9 mouse cellular contexts compared by ENCODE assay signal in genomic region chr5:148325317-148325885, GRCm38 (mm10).
DNase-seq lines count a peak whose midpoint lies in the region; ATAC-seq and TF ChIP-seq lines count a peak whose summit lies in the region.
"Had no signal": no experiment of that assay in that cellular context is flagged by ENCODE, and none has a peak within 500 bp of the region (broad histone marks: within the 10 kb centered on the region; RNA-seq: fewer than 3 reads in every experiment).

No protein-coding gene starts in this region.

- no peaks in the 10 kb centered on the region; the same call in 1 of the 2 replicates for H3K36me3 ChIP-seq in ES-E14 (ENCODE audit: control insufficient read depth, insufficient read depth, low read length, poor library complexity, severe bottlenecking)
- H3K36me3 ChIP-seq in forebrain, embryonic 14.5 days (ENCODE audit: control insufficient read depth, insufficient read depth, low read length) = no peaks in the 10 kb centered on the region
- peaks cover 10% of the 10 kb centered on the region for H3K36me3 ChIP-seq in myocyte (ENCODE audit: control insufficient read depth, insufficient read depth)
- H3K36me3 ChIP-seq: neural tube, embryonic 13.5 days had no signal

- DNase-seq in layer of hippocampus, adult 2 months (ENCODE audit: low spot score in 2 of 2) = peak; percentile 13 to 60
- DNase-seq in layer of hippocampus, adult 11-12 months (ENCODE audit: low spot score) = no peak
- peak; percentile 59 for DNase-seq in ES-E14 (ENCODE audit: low read depth, low spot score)
- peak; percentile 72 for DNase-seq in forebrain, embryonic 14.5 days (ENCODE audit: low spot score)
- peak; percentile 39 to 66 for DNase-seq in left cerebral cortex, postnatal 25 days (ENCODE audit: low spot score in 2 of 2)
- DNase-seq in yolk sac, embryonic 10.5 days (ENCODE audit: low spot score) = no peak

- H3K27me3 ChIP-seq in forebrain, embryonic 14.5 days (replicated peaks; ENCODE audit: control insufficient read depth, insufficient read depth, low read length) = no peaks in the 10 kb centered on the region
- H3K27me3 ChIP-seq in myocyte (ENCODE audit: control insufficient read depth, insufficient read depth, insufficient read length) = no peaks in the 10 kb centered on the region
- H3K27me3 ChIP-seq: neural tube, embryonic 13.5 days had no signal

- H3ac ChIP-seq in myocyte (ENCODE audit: control insufficient read depth, insufficient read length) = no peak overlapping the region

- no peaks in the 10 kb centered on the region for H3K79me2 ChIP-seq in myocyte (ENCODE audit: control insufficient read depth, insufficient read depth)

- peak; percentile 95 for TF ChIP-seq CTCF in layer of hippocampus, adult 2 months (conservative IDR thresholded peaks at IDR 0.05)

- intact Hi-C loops in left cerebral cortex, postnatal 25 days (cut with DNase I) = loop anchor here (2.0 kb wide), 1 partner anchor 467 kb away; no protein-coding TSS in a partner anchor

- no peak overlapping the region for H3K27ac ChIP-seq in layer of hippocampus, adult 2 months
- no peak overlapping the region for H3K27ac ChIP-seq in ES-E14 (ENCODE audit: insufficient read depth, low read depth, low read length, poor library complexity, severe bottlenecking)
- no peak overlapping the region for H3K27ac ChIP-seq in forebrain, embryonic 14.5 days (ENCODE audit: low read depth, low read length)
- H3K27ac ChIP-seq: neural tube, embryonic 13.5 days had no signal

- TF ChIP-seq POLR2A in myocyte (IDR thresholded peaks at IDR 0.05; ENCODE audit: insufficient read length, low read depth) = no peak

- WGBS in forebrain, embryonic 14.5 days = 41% methylated on average over 4 of the region's 4 CpGs

- peaks cover 0 to 3% of the 10 kb centered on the region in 2 experiments; a peak in 1 of 4 replicates for H3K4me1 ChIP-seq in ES-E14 (ENCODE audit: control insufficient read depth in 2 of 2, insufficient read depth in 2 of 2, low read length in 2 of 2, poor library complexity in 1 of 2)
- H3K4me1 ChIP-seq in forebrain, embryonic 14.5 days (ENCODE audit: control insufficient read depth, insufficient read depth, low read length) = no peaks in the 10 kb centered on the region
- H3K4me1 ChIP-seq: neural tube, embryonic 13.5 days had no signal

- no peak overlapping the region for H3K9ac ChIP-seq in ES-E14 (ENCODE audit: insufficient read depth, low read depth, low read length, poor library complexity, severe bottlenecking)
- H3K9ac ChIP-seq in forebrain, embryonic 14.5 days (ENCODE audit: low read length) = no peak overlapping the region
- H3K9ac ChIP-seq: neural tube, embryonic 13.5 days had no signal

- peak; percentile 31; the same call in 1 of the 2 replicates for ATAC-seq in cerebellum, adult (ENCODE audit: insufficient number of reproducible peaks, low FRiP score, low TSS enrichment)
- 0 out of 2 replicates have a peak, but pooled peaks have one; percentile 29 for ATAC-seq in forebrain, embryonic 14.5 days

- no peaks in the 10 kb centered on the region for H3K9me3 ChIP-seq in ES-E14 (ENCODE audit: control insufficient read depth, insufficient read depth, low read depth, low read length)
- no peaks in the 10 kb centered on the region for H3K9me3 ChIP-seq in forebrain, embryonic 14.5 days (replicated peaks; ENCODE audit: control insufficient read depth, low read length)
- H3K9me3 ChIP-seq: neural tube, embryonic 13.5 days had no signal

- H3K4me3 ChIP-seq in layer of hippocampus, adult 2 months = no peak overlapping the region
- no peak overlapping the region for H3K4me3 ChIP-seq in ES-E14 (ENCODE audit: insufficient read depth in 1 of 2, low read depth in 1 of 2, low read length in 2 of 2, poor library complexity in 1 of 2, severe bottlenecking in 1 of 2)
- H3K4me3 ChIP-seq in forebrain, embryonic 14.5 days (ENCODE audit: low read depth, low read length) = no peak overlapping the region
- no peak overlapping the region for H3K4me3 ChIP-seq in myocyte
- H3K4me3 ChIP-seq: neural tube, embryonic 13.5 days had no signal

- in situ Hi-C loops in ES-E14 (cut with MboI; ENCODE audit: low sequenced_read_pairs in 2 of 2, unreplicated experiment in 2 of 2) = loop anchor here in 1 of 2 experiments (5.0 kb wide), 1 partner anchor 127 kb away; no protein-coding TSS in a partner anchor

- no peak overlapping the region for H3K4me2 ChIP-seq in forebrain, embryonic 14.5 days (ENCODE audit: low read length)
- H3K4me2 ChIP-seq in myocyte (ENCODE audit: low read depth) = no peak overlapping the region
- H3K4me2 ChIP-seq: neural tube, embryonic 13.5 days had no signal

TF ChIP-seq in ES-E14, 5 proteins besides CTCF, POLR2A, EP300 and RAD21:
- TF ChIP-seq ZC3H11A (IDR thresholded peaks at IDR 0.05; ENCODE audit: borderline replicate concordance, low read depth, low read length) = peak; percentile 51; the same call in 1 of the 2 replicates
- no peak for TF ChIP-seq ZNF384 (IDR thresholded peaks at IDR 0.05; ENCODE audit: low read depth, low read length)

TF ChIP-seq in myocyte, 11 proteins besides CTCF, POLR2A, EP300 and RAD21:
- TF ChIP-seq MAX (IDR thresholded peaks at IDR 0.05; ENCODE audit: low read depth) (no peak), POLR2AphosphoS2 (IDR thresholded peaks at IDR 0.05; ENCODE audit: insufficient read length, low read depth) (peak; percentile 47)
TF ChIP-seq in myocyte: peak in this region for 1.

Comparison
In these comparisons a context has a peak if more than half of its experiments do, and no peak if none do; other contexts are left out.
1. DNase-seq: peak in layer of hippocampus, adult 2 months (2 of 2), ES-E14 (single experiment), forebrain, embryonic 14.5 days (single experiment) and left cerebral cortex, postnatal 25 days (2 of 2); none in layer of hippocampus, adult 11-12 months (single experiment) and yolk sac, embryonic 10.5 days (single experiment).